Mouse (Mus musculus): ENCODE measurements around the gene Grm3. TPM values are rescaled to one million over a fixed set of nuclear protein-coding genes. Genes with fewer than 3 reads are reported as not detected.

Gene Grm3
- polyA plus RNA-seq, 1 experiment from 2014 or later, result 0.07 TPM

DNA sequence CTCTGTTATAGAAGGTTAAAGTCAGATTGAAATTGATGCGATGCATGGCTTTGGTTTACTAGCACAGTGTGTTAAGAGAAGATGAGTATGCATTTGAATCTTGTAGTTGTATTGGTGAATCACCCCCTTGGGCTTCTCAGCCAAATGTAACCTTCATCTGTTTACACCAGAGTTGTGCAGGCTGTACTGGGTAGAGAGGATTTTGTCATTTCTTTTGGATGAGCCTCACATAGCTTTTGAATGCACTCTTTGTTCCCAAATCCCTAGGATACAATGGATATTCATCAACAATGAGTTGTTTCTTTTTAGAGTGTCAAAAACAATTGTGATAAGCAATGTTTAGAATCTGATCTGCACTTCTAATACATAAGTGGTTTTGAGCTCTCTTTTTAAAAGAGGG is 17.9 kb downstream of the Grm3 start:
- no peaks in the 10 kb centered on the region for H3K36me3 ChIP-seq (ENCODE audit: control insufficient read depth, insufficient read depth, low read length)
- H3K9ac ChIP-seq (ENCODE audit: low read length), result no peak overlapping the region
- H3K27ac ChIP-seq (ENCODE audit: low read depth), result no peak overlapping the region
- ATAC-seq (replicated peaks; ENCODE audit: low FRiP score, low TSS enrichment, low read depth), result no peak
- 96% methylated on average over 1 of the region's 1 CpGs for WGBS
- no peak overlapping the region for H3K4me3 ChIP-seq (ENCODE audit: low read depth, low read length)
- H3K27me3 ChIP-seq (replicated peaks; ENCODE audit: control insufficient read depth, insufficient read depth, low read length), result no peaks in the 10 kb centered on the region
- H3K9me3 ChIP-seq (ENCODE audit: control insufficient read depth, low read length), result no peaks in the 10 kb centered on the region
- no peak overlapping the region for H3K4me2 ChIP-seq (ENCODE audit: low read length)
- H3K4me1 ChIP-seq (replicated peaks; ENCODE audit: control insufficient read depth, insufficient read depth, low read length), result no peaks in the 10 kb centered on the region
- no peak for DNase-seq (ENCODE audit: low spot score)

DNA sequence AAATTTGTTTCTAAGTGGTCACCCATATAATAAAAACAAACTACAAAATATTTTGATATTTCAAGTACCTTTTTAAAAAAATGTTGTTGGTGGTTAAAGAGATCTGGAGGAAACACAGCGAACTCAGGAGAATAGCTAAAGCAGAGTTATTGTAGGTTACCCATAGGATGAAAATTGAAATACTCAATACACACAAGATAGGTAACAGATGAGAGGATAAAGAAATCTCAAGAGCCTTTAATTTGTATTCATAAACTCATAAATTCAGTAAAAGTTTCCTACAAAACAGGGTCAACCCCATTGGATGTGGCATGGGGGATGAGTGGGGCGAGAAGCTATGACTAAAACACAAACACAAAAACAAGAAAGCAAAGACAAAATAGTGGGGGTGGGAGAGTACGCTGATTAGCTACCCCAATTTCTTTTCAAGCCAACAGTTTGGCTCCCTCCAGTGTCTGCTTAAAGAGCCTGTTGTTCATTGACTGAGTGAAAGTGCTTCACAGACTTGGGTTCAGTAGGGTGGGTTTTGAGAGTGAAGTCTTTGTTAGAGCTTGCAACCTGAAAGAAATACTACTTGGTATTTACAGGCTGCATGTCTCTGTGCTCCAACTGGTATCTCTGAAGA is 21.5 kb downstream of the Grm3 start:
- Histone ChIP-seq H3K27me3 (replicated peaks; ENCODE audit: control insufficient read depth, insufficient read depth, low read length) (no peaks in the 10 kb centered on the region), H3K4me1 (replicated peaks; ENCODE audit: control insufficient read depth, insufficient read depth, low read length) (no peaks in the 10 kb centered on the region), H3K4me3 (ENCODE audit: low read depth, low read length) (no peak overlapping the region), H3K9ac (ENCODE audit: low read length) (no peak overlapping the region), H3K9me3 (ENCODE audit: control insufficient read depth, low read length) (no peaks in the 10 kb centered on the region), H3K27ac (ENCODE audit: low read depth) (no peak overlapping the region), H3K4me2 (ENCODE audit: low read length) (no peak overlapping the region), H3K36me3 (ENCODE audit: control insufficient read depth, insufficient read depth, low read length) (no peaks in the 10 kb centered on the region)
- ATAC-seq (replicated peaks; ENCODE audit: low FRiP score, low TSS enrichment, low read depth) (no peak), DNase-seq (ENCODE audit: low spot score) (no peak)
- 56% methylated on average over 3 of the region's 3 CpGs for WGBS

DNA sequence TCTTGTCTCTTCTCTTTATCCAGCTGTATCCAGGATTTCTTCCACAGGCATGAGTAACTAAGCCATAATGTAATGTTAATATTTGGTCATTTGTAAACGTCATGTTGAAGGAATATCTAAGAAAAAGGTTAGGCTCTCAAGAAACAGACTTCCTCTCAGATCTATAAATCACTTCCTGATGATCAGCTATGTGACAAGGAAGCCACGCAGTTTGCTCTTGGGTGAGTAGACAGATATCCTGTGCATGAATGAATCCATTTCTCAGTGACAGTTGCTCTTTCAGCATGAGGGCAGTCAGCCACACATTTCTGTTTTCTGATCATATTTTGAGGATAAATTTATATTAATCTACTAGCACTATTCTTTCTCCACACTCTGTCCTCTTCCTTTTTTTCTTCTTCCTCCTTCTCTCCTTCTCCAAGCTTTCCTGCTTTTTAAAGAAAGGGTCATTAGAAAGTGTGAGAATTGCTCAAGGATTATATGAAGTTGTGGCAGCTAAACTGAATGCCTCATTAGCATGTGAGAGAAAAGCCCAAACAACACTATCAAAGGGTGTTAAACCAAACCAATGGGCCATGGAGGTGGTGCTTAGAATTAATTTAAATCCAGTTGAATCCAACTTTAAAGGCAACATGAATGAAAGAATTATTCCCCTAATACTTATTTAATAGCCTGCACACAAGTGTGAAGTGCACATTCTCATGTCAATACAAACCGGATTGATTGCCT is 22.1 kb downstream of the Grm3 start:
- ATAC-seq (replicated peaks; ENCODE audit: low FRiP score, low TSS enrichment, low read depth) (no peak), DNase-seq (ENCODE audit: low spot score) (no peak)
- no peak overlapping the region for H3K9ac ChIP-seq (ENCODE audit: low read length)
- H3K4me2 ChIP-seq (ENCODE audit: low read length), result no peak overlapping the region
- 15% methylated on average over 3 of the region's 3 CpGs for WGBS
- no peaks in the 10 kb centered on the region for H3K27me3 ChIP-seq (replicated peaks; ENCODE audit: control insufficient read depth, insufficient read depth, low read length)
- H3K4me1 ChIP-seq (replicated peaks; ENCODE audit: control insufficient read depth, insufficient read depth, low read length), result no peaks in the 10 kb centered on the region
- H3K36me3 ChIP-seq (ENCODE audit: control insufficient read depth, insufficient read depth, low read length), result no peaks in the 10 kb centered on the region
- no peak overlapping the region for H3K27ac ChIP-seq (ENCODE audit: low read depth)
- no peak overlapping the region for H3K4me3 ChIP-seq (ENCODE audit: low read depth, low read length)
- H3K9me3 ChIP-seq (ENCODE audit: control insufficient read depth, low read length), result no peaks in the 10 kb centered on the region

DNA sequence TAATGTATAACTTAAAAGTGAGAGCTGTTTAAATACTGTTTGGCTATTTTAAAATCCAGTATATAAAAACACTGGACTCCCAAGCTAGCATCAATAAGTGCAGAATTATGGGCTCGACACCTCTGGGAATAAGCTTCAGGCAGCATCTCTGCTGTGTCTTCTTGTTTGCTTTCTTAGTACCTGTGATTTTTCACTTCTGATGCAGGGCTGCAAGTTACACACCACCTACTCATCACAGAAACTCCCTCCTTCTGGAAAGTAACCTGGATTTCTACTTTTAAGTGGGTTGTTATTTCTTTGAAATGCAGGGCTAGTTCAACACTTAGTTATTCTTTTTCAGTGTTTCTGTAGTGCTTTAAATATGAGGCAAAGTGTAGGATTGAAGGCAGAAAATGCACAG is 32.6 kb downstream of the Grm3 start:
- 80% methylated on average over 1 of the region's 1 CpGs for WGBS
- no peaks in the 10 kb centered on the region for H3K36me3 ChIP-seq (ENCODE audit: control insufficient read depth, insufficient read depth, low read length)
- H3K9me3 ChIP-seq (ENCODE audit: control insufficient read depth, low read length), result no peaks in the 10 kb centered on the region
- H3K27ac ChIP-seq (ENCODE audit: low read depth), result no peak overlapping the region
- DNase-seq (ENCODE audit: low spot score) (no peak), ATAC-seq (replicated peaks; ENCODE audit: low FRiP score, low TSS enrichment, low read depth) (no peak)
- H3K4me1 ChIP-seq (replicated peaks; ENCODE audit: control insufficient read depth, insufficient read depth, low read length), result no peaks in the 10 kb centered on the region
- H3K4me2 ChIP-seq (ENCODE audit: low read length), result no peak overlapping the region
- no peaks in the 10 kb centered on the region for H3K27me3 ChIP-seq (replicated peaks; ENCODE audit: control insufficient read depth, insufficient read depth, low read length)
- H3K4me3 ChIP-seq (ENCODE audit: low read depth, low read length), result no peak overlapping the region
- H3K9ac ChIP-seq (ENCODE audit: low read length), result no peak overlapping the region

DNA sequence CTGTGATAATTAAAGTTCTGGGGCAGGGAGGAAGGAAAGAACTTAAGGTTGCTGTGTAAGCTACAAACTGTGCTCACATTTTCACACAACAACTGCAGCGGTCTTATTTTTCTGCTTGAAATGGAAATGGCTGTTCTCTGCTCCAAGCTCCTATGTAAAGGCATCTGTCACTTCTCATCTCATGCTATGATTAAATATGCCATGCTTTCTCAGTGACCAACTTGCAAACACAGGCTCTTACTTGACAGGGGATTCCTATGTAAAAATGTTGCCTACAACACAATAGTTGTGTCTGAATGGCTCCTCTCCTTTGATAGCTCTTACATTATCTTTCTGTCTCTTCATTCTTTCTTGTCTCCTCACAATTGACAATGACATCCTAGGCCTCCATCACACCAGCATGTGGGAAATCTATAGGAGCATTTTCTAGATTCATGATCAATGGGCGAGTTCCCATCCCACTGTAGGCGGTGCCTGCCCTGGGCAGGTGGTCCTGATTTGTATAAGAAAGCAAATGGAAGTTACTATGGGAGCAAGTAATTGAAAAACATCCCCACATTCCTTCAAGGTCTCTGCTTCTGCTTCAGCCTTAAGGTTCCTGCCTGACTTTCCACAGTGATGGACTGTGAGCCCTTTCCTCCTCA is 34.2 kb downstream of the Grm3 start:
- no peak overlapping the region for H3K4me3 ChIP-seq (ENCODE audit: low read depth, low read length)
- H3K27me3 ChIP-seq (replicated peaks; ENCODE audit: control insufficient read depth, insufficient read depth, low read length), result no peaks in the 10 kb centered on the region
- H3K27ac ChIP-seq (ENCODE audit: low read depth), result no peak overlapping the region
- no peaks in the 10 kb centered on the region for H3K36me3 ChIP-seq (ENCODE audit: control insufficient read depth, insufficient read depth, low read length)
- H3K9ac ChIP-seq (ENCODE audit: low read length), result no peak overlapping the region
- H3K4me2 ChIP-seq (ENCODE audit: low read length), result no peak overlapping the region
- DNase-seq (ENCODE audit: low spot score), result no peak
- H3K9me3 ChIP-seq (ENCODE audit: control insufficient read depth, low read length), result no peaks in the 10 kb centered on the region
- 55% methylated on average over 3 of the region's 3 CpGs for WGBS
- ATAC-seq (replicated peaks; ENCODE audit: low FRiP score, low TSS enrichment, low read depth), result no peak
- H3K4me1 ChIP-seq (replicated peaks; ENCODE audit: control insufficient read depth, insufficient read depth, low read length), result no peaks in the 10 kb centered on the region

DNA sequence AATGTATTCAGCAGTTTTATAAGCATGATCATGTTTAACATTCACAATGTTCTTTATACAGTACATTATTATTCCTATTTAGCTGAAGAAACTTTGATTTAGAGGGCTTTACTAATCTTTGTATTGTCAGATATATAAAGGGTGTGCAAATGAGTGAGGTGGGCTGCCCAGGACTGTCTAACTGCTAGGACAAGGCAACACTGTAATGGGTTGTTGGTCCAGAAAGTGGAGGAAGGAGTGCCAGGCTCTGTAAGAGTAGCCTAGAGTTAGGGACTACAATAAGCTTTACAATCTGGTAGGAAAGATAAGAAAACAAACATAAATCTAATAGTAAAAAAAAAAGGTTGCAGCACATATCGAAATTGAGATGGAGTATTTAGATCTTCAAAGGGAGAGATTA is 34.8 kb downstream of the Grm3 start:
- Histone ChIP-seq H3K4me2 (ENCODE audit: low read length) (no peak overlapping the region), H3K27me3 (replicated peaks; ENCODE audit: control insufficient read depth, insufficient read depth, low read length) (no peaks in the 10 kb centered on the region), H3K36me3 (ENCODE audit: control insufficient read depth, insufficient read depth, low read length) (no peaks in the 10 kb centered on the region), H3K9ac (ENCODE audit: low read length) (no peak overlapping the region), H3K4me1 (replicated peaks; ENCODE audit: control insufficient read depth, insufficient read depth, low read length) (no peaks in the 10 kb centered on the region), H3K27ac (ENCODE audit: low read depth) (no peak overlapping the region), H3K9me3 (ENCODE audit: control insufficient read depth, low read length) (no peaks in the 10 kb centered on the region), H3K4me3 (ENCODE audit: low read depth, low read length) (no peak overlapping the region)
- ATAC-seq (replicated peaks; ENCODE audit: low FRiP score, low TSS enrichment, low read depth) (no peak), DNase-seq (ENCODE audit: low spot score) (no peak)
- WGBS, result 19% methylated on average over 1 of the region's 1 CpGs

DNA sequence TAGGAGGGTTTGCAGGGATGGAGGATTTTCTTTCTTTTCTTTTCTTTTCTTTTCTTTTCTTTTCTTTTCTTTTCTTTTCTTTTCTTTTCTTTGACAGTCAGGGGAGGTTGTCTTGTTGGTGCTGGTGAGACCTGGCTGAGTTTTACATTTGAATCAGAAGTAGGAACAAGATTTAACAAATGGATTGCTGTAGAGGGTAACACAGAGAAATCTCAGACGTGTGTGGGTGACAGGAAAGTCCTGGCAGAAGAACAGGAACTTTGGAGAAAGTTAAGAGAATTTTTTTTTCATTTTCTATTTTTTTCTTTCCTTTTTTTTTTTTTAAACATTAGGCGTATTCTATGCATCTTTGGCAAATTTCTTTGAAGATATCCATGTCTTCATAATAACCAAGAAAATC is 41.8 kb downstream of the Grm3 start:
- H3K27ac ChIP-seq (ENCODE audit: low read depth), result no peak overlapping the region
- WGBS, result 53% methylated on average over 2 of the region's 2 CpGs
- no peak overlapping the region for H3K4me2 ChIP-seq (ENCODE audit: low read length)
- DNase-seq (ENCODE audit: low spot score), result no peak
- ATAC-seq (replicated peaks; ENCODE audit: low FRiP score, low TSS enrichment, low read depth), result no peak
- H3K4me1 ChIP-seq (replicated peaks; ENCODE audit: control insufficient read depth, insufficient read depth, low read length), result no peaks in the 10 kb centered on the region
- no peaks in the 10 kb centered on the region for H3K9me3 ChIP-seq (ENCODE audit: control insufficient read depth, low read length)
- H3K4me3 ChIP-seq (ENCODE audit: low read depth, low read length), result no peak overlapping the region
- H3K9ac ChIP-seq (ENCODE audit: low read length), result no peak overlapping the region
- H3K36me3 ChIP-seq (ENCODE audit: control insufficient read depth, insufficient read depth, low read length), result no peaks in the 10 kb centered on the region
- no peaks in the 10 kb centered on the region for H3K27me3 ChIP-seq (replicated peaks; ENCODE audit: control insufficient read depth, insufficient read depth, low read length)

DNA sequence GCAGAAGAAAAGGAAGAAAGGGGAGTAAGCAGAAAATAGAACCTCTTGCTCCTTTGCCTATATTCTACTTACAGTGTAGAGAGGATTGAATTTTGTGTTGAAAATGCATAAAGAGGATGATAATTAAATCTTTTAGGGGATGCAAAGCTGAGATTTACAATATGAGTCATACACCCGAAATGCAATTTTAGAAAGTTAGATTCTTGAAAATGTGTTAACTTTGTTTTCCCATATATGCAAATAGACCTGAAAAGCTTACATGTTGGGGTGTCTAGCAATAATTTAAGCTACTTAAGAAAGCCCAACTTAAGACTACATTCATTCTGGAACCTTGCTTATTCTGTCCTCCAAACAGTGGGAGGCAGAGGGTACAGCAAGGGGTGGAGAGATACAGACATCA is 56.0 kb downstream of the Grm3 start:
- ATAC-seq (replicated peaks; ENCODE audit: low FRiP score, low TSS enrichment, low read depth) (no peak), DNase-seq (ENCODE audit: low spot score) (no peak)
- Histone ChIP-seq H3K4me3 (ENCODE audit: low read depth, low read length) (no peak overlapping the region), H3K9me3 (ENCODE audit: control insufficient read depth, low read length) (no peaks in the 10 kb centered on the region), H3K36me3 (ENCODE audit: control insufficient read depth, insufficient read depth, low read length) (no peaks in the 10 kb centered on the region), H3K4me1 (replicated peaks; ENCODE audit: control insufficient read depth, insufficient read depth, low read length) (no peaks in the 10 kb centered on the region), H3K27me3 (replicated peaks; ENCODE audit: control insufficient read depth, insufficient read depth, low read length) (no peaks in the 10 kb centered on the region), H3K27ac (ENCODE audit: low read depth) (no peak overlapping the region), H3K9ac (ENCODE audit: low read length) (no peak overlapping the region), H3K4me2 (ENCODE audit: low read length) (no peak overlapping the region)
- WGBS, result 74% methylated on average over 1 of the region's 1 CpGs

DNA sequence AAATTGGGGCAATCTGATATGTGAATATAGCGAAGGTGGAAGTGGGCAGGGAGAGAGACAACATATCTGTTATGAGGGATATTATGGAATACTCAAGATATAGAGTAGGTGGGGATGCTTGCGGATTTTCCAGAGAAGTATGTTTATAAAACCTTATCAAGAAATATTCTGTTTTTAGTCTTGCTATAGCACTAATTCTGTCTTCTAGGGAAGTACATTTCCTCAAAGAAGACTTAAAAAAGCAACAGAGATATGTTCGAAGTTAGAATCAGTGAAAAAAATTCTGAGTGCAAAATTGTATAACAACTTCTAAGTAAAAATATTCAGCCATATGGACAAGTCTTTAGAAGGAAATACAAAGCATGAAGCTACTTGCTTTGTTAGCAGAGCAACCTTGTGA is 61.6 kb downstream of the Grm3 start:
- no peaks in the 10 kb centered on the region for H3K36me3 ChIP-seq (ENCODE audit: control insufficient read depth, insufficient read depth, low read length)
- H3K4me3 ChIP-seq (ENCODE audit: low read depth, low read length), result no peak overlapping the region
- H3K27ac ChIP-seq (ENCODE audit: low read depth), result no peak overlapping the region
- no peak for DNase-seq (ENCODE audit: low spot score)
- no peak for ATAC-seq (replicated peaks; ENCODE audit: low FRiP score, low TSS enrichment, low read depth)
- H3K9ac ChIP-seq (ENCODE audit: low read length), result no peak overlapping the region
- no peaks in the 10 kb centered on the region for H3K27me3 ChIP-seq (replicated peaks; ENCODE audit: control insufficient read depth, insufficient read depth, low read length)
- no peaks in the 10 kb centered on the region for H3K4me1 ChIP-seq (replicated peaks; ENCODE audit: control insufficient read depth, insufficient read depth, low read length)
- no peaks in the 10 kb centered on the region for H3K9me3 ChIP-seq (ENCODE audit: control insufficient read depth, low read length)
- H3K4me2 ChIP-seq (ENCODE audit: low read length), result no peak overlapping the region
- 83% methylated on average over 3 of the region's 3 CpGs for WGBS

Data from intestine, embryonic 14.5 days (tissue).